Mouse (Mus musculus) forebrain, embryonic 16.5 days (tissue): ENCODE results near the gene Il23a. TPM values are rescaled to one million over a fixed set of nuclear protein-coding genes. Genes with fewer than 3 reads are reported as not detected.
"Not testable (repeated sequence)": the region's sequence is repeated elsewhere in the genome, so short reads cannot be mapped to it uniquely, and the experiment has no call there.

ENCODE experiments used
- ATAC-seq: fragments of 200-750 bp; cut with Nextera tagmentation; 2 replicates; pipeline ENCODE4 v1.8.0; 2017; ENCODE audit warnings: mild to moderate bottlenecking, moderate library complexity
- H3K27ac ChIP-seq: fragments of 300-500 bp; sonication (generic); 2 replicates; pipeline ENCODE4 v1.5.1; 2014; ENCODE audit warnings: low read length, control low read depth
- H3K27me3 ChIP-seq: fragments of 300-500 bp; sonication (generic); replicated peaks from 2 replicates; pipeline ENCODE4 v1.6.1; 2014; ENCODE audit warnings: low read length; ENCODE audit not compliant: control insufficient read depth, insufficient read depth
- H3K36me3 ChIP-seq: fragments of 300-500 bp; sonication (generic); 2 replicates; pipeline ENCODE4 v1.6.1; 2014; ENCODE audit not compliant: control insufficient read depth, insufficient read depth
- H3K4me1 ChIP-seq: fragments of 300-500 bp; sonication (generic); replicated peaks from 2 replicates; pipeline ENCODE4 v1.6.1; 2014; ENCODE audit warnings: low read length; ENCODE audit not compliant: control insufficient read depth, insufficient read depth
- H3K4me2 ChIP-seq: fragments of 300-500 bp; sonication (generic); 2 replicates; pipeline ENCODE4 v1.6.1; 2014; ENCODE audit warnings: mild to moderate bottlenecking, low read length, control low read depth
- H3K4me3 ChIP-seq: fragments of 300-500 bp; sonication (generic); replicated peaks from 2 replicates; pipeline ENCODE4 v1.5.1; 2014; ENCODE audit warnings: mild to moderate bottlenecking, low read length, control low read depth
- H3K9ac ChIP-seq: fragments of 300-500 bp; sonication (generic); replicated peaks from 2 replicates; pipeline ENCODE4 v1.6.1; 2014; ENCODE audit warnings: low read depth, low read length, control low read depth
- H3K9me3 ChIP-seq: fragments of 300-500 bp; sonication (generic); 2 replicates; pipeline ENCODE4 v1.6.1; 2016; ENCODE audit warnings: low read length; ENCODE audit not compliant: control insufficient read depth
- WGBS: fragments of 180-500 bp; shearing (Covaris S2); extraction: QIAGEN DNeasy Blood & Tissue Kit; methylation state at CpG from one replicate; pipeline ENCODE4 v1.1.7; 2014; 5-methylcytosine and 5-hydroxymethylcytosine counted together
- polyA plus RNA-seq: library from polyadenylated mRNA; unstranded; fragments of >200 nt; fragmentation: Nextera tagmentation; extraction: Ambion mirVana; gene quantifications from 2 replicates; pipeline ENCODE4 v1.2.1, GENCODE M21; 2015

Il23a gene
- polyA plus RNA-seq, 1 experiment from 2014 or later, result 0.39 TPM

DNA sequence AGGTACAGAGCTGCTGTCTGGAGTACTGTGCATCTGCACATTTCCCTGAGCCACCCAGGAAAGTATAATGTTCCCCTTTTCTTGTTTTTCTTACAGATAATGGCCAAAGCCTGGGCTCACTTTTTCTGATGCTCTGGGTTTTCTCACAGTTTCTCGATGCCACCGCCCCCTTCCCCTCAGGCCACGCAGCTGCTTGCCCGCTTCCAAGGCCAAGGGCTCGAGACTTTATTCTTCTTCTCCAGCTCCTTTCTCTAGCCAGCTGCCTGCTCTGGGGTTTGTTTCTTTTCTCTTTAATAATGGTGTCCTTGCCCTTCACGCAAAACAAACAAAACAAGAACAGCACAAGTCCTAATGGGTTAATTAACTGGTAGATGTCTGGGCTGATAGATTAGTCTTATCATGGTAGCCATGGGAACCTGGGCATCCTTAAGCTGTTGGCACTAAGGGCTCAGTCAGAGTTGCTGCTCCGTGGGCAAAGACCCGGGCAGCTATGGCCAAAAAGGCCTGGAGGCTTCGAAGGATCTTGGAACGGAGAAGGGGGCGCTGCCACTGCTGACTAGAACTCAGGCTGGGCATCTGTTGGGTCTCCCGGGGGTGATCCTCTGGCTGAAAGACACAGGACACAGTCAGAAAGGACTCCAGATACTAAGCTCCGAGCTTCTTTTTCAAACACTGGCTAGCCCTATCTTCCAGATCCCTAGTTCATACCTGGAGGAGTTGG lies 2.0 kb downstream of the Il23a start:
- 44% methylated on average over 13 of the region's 13 CpGs for WGBS

DNA sequence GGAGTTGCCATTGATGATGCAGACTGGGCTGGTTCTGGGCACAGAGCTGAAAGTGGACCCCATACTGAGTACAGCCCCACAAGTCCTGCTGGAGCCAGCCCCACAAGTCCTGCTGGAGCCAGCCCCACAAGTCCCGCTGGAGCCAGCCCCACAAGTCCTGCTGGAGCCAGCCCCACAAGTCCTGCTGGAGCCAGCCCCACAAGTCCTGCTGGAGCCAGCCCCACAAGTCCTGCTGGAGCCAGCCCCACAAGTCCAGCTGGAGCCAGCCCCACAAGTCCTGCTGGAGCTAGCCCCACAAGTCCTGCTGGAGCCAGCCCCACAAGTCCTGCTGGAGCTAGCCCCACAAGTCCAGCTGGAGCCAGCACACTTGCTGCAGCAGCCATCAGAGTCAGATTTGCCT lies 8.0 kb downstream of the Il23a start:
- H3K9me3 ChIP-seq, H3K36me3 ChIP-seq, H3K4me2 ChIP-seq, ATAC-seq, H3K4me3 ChIP-seq, H3K27me3 ChIP-seq, H3K4me1 ChIP-seq, H3K9ac ChIP-seq, H3K27ac ChIP-seq: not testable (repeated sequence)
- WGBS, result 100% methylated on average over 1 of the region's 1 CpGs

More for the DNA sequence above, 2.0 kb downstream of the Il23a start:
- Histone ChIP-seq H3K9ac (no peak overlapping the region), H3K4me2 (no peak overlapping the region), H3K27ac (no peak overlapping the region), H3K9me3 (no peaks in the 10 kb centered on the region), H3K4me1 (0 out of 2 replicates have a peak, but pooled peaks cover 2% of the 10 kb centered on the region), H3K4me3 (no peak overlapping the region), H3K27me3 (no peaks in the 10 kb centered on the region), H3K36me3 (0 out of 2 replicates have a peak, but pooled peaks cover 3% of the 10 kb centered on the region)
- peak; percentile 28; the same call in 1 of the 2 replicates for ATAC-seq

DNA sequence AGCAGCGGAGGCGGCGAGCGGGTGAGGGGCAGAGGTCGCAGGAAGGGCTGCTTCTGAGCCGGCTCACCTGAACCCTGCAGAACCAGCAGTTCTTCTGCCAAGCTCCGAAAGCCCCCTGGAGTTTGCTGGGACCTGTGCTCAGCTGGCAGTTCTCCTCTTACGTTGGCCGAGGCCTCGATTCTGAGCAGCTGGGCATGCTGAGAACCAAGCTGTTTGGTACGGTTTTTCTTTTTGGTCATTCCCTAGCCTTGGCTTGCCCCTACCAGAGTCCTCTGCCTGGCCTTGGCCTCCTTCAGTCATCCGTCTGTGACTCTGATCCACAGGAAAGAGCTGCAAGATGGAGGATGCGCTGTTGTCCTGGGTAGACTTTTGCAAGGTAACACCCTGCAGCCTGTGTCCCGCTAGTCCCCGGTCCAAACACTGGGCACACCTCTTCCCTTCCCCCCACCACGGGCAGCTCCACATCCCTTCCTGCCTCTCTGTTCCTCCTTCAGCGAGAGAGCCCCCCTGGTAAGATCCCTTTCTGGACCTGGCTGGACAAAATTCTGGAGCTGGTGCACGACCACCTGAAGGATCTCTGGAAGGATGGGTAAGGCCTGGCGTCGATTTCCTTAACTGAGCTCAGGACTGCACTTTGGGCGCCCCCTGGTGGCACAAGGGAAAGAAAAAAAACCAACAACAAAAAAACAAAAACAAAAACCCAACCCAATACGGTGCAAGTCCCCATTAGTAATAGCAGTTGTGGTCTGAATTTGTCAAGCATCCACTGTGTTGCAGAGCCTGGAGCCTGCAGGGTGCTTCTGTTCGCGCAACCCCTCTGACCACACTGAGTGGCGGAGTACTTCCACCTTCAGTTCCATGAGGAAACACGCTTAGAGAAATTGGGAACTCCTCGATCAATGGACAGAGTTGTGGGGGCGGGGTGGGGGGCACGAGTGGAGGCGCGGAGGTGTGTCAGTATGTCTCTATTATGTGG lies 14.7 kb downstream of the Il23a start:
- H3K9ac ChIP-seq, result no peak overlapping the region
- WGBS, result 64% methylated on average over 31 of the region's 31 CpGs
- no peak overlapping the region for H3K4me2 ChIP-seq
- H3K27me3 ChIP-seq, result no peaks in the 10 kb centered on the region
- no peak overlapping the region for H3K27ac ChIP-seq
- no peak overlapping the region for H3K4me3 ChIP-seq
- no peaks in the 10 kb centered on the region for H3K9me3 ChIP-seq
- no peaks in the 10 kb centered on the region for H3K4me1 ChIP-seq
- H3K36me3 ChIP-seq, result peaks cover 15% of the 10 kb centered on the region
- peak; percentile 38; the same call in 1 of the 2 replicates for ATAC-seq

DNA sequence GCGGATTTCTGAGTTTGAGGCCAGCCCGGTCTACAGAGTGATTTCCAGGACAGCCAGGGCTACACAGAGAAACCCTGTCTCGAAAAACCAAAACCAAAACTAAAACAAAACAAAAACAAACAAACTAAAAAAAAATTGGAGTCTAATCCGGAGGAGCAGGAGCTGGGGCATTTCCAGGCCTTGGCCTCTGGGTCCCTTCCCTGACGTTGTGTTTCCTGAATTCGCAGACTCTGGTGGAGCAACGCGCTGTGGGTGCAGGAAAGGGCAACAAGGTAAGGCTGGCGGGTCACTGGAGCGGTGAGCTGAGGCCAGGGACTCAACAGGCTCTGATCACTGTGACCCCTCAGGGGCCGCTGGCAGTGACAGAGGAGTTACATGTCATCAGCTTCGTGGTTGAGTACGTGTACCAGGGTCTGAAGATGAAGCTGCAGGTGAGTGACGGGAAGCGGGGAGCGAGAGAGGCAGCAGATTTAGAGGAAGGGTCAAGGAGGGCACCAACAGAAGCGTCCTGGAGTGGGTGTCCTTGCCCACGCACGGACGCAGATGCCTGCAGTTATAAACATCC lies 15.6 kb downstream of the Il23a start:
- 87% methylated on average over 20 of the region's 20 CpGs for WGBS
- no peak overlapping the region for H3K4me2 ChIP-seq
- no peaks in the 10 kb centered on the region for H3K9me3 ChIP-seq
- H3K9ac ChIP-seq, result no peak overlapping the region
- H3K4me1 ChIP-seq, result no peaks in the 10 kb centered on the region
- H3K27ac ChIP-seq, result no peak overlapping the region
- ATAC-seq, result no peak
- H3K36me3 ChIP-seq, result peaks cover 19% of the 10 kb centered on the region
- no peaks in the 10 kb centered on the region for H3K27me3 ChIP-seq
- H3K4me3 ChIP-seq, result no peak overlapping the region

DNA sequence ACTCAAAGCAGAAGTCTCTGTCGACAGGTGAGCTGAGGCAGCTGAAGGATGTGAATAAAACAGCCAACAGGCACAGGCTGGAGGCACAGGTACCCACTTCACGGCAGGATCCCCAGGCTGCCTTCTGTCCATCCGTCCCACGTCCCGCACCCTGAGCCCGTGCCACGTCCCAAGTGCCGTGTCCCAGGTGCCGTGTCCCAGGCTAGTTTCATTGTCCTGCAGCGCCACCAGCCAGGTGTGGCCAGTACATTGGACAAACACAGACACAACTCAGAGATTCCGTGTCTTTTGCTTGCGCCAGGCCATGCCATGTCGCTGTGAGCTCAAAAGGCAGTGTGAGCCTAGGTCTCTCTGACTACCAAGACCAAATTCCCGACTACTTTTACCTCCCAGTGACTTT lies 16.9 kb downstream of the Il23a start:
- H3K27ac ChIP-seq, result no peak overlapping the region
- H3K27me3 ChIP-seq, result no peaks in the 10 kb centered on the region
- H3K4me3 ChIP-seq, result no peak overlapping the region
- peaks cover 19% of the 10 kb centered on the region for H3K36me3 ChIP-seq
- no peaks in the 10 kb centered on the region for H3K9me3 ChIP-seq
- H3K4me2 ChIP-seq, result no peak overlapping the region
- ATAC-seq, result no peak
- WGBS, result 92% methylated on average over 14 of the region's 14 CpGs
- H3K4me1 ChIP-seq, result no peaks in the 10 kb centered on the region
- H3K9ac ChIP-seq, result no peak overlapping the region

DNA sequence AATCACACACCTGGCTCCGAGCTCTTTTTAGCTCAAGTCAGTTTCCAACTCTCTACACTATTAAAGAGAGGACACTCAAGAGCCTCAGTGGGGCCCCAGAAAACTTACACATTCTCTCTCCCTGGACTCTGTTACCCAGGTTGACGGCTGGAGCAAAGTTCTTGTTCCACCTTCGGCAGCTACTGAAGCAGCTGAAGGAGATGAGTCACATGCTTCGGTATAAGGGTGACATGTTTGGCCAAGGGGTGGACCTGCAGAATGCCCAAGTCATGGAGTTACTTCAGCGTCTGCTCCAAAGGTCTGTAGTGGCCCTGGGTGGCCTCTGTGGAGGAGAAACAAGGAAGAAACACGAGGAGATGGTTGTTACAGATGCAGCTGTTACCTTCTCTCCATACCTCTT lies 17.6 kb downstream of the Il23a start:
- no peak overlapping the region for H3K4me2 ChIP-seq
- H3K9ac ChIP-seq, result no peak overlapping the region
- no peak overlapping the region for H3K27ac ChIP-seq
- 87% methylated on average over 6 of the region's 6 CpGs for WGBS
- H3K27me3 ChIP-seq, result no peaks in the 10 kb centered on the region
- no peaks in the 10 kb centered on the region for H3K9me3 ChIP-seq
- no peaks in the 10 kb centered on the region for H3K4me1 ChIP-seq
- H3K4me3 ChIP-seq, result no peak overlapping the region
- no peak for ATAC-seq
- H3K36me3 ChIP-seq, result peaks cover 19% of the 10 kb centered on the region

DNA sequence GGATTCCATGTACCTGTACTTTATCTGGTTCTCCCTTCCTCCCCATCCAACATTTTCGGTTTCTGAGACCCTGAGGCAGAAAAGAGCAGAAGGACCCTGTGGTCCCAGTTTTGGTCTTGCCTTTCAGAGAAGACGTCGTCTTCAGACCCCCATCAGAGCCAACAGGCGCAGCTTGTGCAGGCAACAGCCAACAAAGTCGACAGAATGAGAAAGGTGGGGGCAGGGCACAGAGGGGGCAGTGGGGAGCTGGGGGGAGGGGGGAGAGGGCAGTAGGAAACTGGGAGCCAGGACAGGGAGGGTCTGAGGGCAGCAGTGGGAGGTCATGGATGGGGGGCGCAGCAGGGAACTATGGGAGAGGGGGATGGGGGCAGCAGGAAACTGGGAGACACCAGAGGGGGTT lies 20.4 kb downstream of the Il23a start:
- H3K36me3 ChIP-seq, result peaks cover 13% of the 10 kb centered on the region
- no peak overlapping the region for H3K4me3 ChIP-seq
- WGBS, result 49% methylated on average over 6 of the region's 6 CpGs
- no peak overlapping the region for H3K4me2 ChIP-seq
- H3K4me1 ChIP-seq, result no peaks in the 10 kb centered on the region
- H3K9ac ChIP-seq, result no peak overlapping the region
- no peak for ATAC-seq
- H3K9me3 ChIP-seq, result no peaks in the 10 kb centered on the region
- H3K27ac ChIP-seq, result no peak overlapping the region
- no peaks in the 10 kb centered on the region for H3K27me3 ChIP-seq

DNA sequence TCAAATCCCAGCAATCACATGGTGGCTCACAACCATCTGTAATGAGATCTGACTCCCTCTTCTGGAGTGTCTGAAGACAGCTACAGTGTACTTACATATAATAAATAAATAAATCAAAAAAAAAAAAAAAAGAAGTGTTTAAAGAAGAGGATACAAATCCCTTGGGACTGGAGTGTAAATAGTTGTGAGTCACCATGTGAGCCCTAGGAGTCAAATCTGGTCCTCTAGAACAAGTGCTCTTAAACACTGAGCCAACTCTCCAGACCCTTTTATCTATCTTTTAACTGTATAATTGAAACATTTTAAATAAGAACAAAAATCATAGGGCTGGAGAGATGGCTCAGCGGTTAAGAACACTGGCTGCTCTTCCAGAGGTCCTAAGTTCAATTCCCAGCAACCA lies 23.2 kb downstream of the Il23a start:
- not testable (repeated sequence) for H3K27me3 ChIP-seq, H3K4me2 ChIP-seq, H3K9ac ChIP-seq, H3K9me3 ChIP-seq, H3K4me1 ChIP-seq, H3K36me3 ChIP-seq, ATAC-seq, H3K27ac ChIP-seq, H3K4me3 ChIP-seq
- WGBS, result 100% methylated on average over 1 of the region's 1 CpGs

DNA sequence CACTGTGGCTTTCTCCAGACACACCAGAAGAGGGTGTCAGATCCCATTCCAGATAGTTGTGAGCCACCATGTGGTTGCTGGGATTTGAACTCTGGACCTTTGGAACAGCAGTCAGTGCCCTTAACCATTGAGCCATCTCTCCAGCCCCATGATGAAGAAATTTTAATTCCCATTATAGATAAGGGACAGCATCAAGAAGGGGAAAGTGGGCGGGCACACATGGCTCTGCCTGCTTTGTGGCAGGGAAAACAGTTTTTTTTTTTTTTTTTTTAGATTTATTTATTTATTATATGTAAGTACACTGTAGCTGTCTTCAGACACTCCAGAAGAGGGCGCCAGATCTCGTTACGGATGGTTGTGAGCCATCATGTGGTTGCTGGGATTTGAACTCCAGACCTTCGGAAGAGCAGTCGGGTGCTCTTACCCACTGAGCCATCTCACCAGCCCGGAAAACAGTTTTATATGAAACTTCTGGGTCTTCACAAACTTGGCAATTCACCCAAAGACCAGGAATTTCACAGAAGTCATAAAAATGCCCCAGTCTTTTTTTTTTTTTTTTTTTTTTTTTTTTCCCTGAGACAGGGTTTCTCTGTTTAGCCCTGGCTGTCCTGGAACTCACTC lies 25.6 kb downstream of the Il23a start:
- H3K36me3 ChIP-seq, ATAC-seq, H3K4me1 ChIP-seq, H3K27ac ChIP-seq, H3K9ac ChIP-seq, H3K4me2 ChIP-seq, H3K4me3 ChIP-seq, H3K9me3 ChIP-seq, H3K27me3 ChIP-seq: not testable (repeated sequence)
- WGBS, result 97% methylated on average over 4 of the region's 7 CpGs
